Mouse (Mus musculus): ENCODE results near the gene Nav2. TPM values are rescaled to one million over a fixed set of nuclear protein-coding genes. Genes with fewer than 3 reads are reported as not detected.

Nav2 gene
- total RNA-seq, 2 experiments from 2014 or later = 103 to 107 TPM

- no peak for DNase-seq (ENCODE audit: low spot score in 2 of 2)
Measured at GRCm38 (mm10) chr7:49496766-49497425, 588.4 kb downstream of the Nav2 start.

- no peak for DNase-seq (ENCODE audit: low spot score in 2 of 2)
Measured at GRCm38 (mm10) chr7:49497426-49497892, 588.9 kb downstream of the Nav2 start.

GRCm38 (mm10) chr7:49499598-49499997, 591.1 kb downstream of the Nav2 start:
- no peak for DNase-seq (ENCODE audit: low spot score in 2 of 2)

GRCm38 (mm10) chr7:49500916-49501315, 592.4 kb downstream of the Nav2 start:
- DNase-seq (ENCODE audit: low spot score in 2 of 2) = no peak

- DNase-seq (ENCODE audit: low spot score in 2 of 2) = no peak
Measured at GRCm38 (mm10) chr7:49503419-49503818, 594.9 kb downstream of the Nav2 start.

GRCm38 (mm10) chr7:49503881-49504280, 595.4 kb downstream of the Nav2 start:
- DNase-seq (ENCODE audit: low spot score in 2 of 2) = no peak

- no peak for DNase-seq (ENCODE audit: low spot score in 2 of 2)
Measured at GRCm38 (mm10) chr7:49504297-49504696, 595.8 kb downstream of the Nav2 start.

GRCm38 (mm10) chr7:49505024-49505423, 596.5 kb downstream of the Nav2 start:
- DNase-seq (ENCODE audit: low spot score in 2 of 2) = no peak

GRCm38 (mm10) chr7:49506085-49506820, 597.7 kb downstream of the Nav2 start:
- DNase-seq (ENCODE audit: low spot score in 2 of 2) = no peak

GRCm38 (mm10) chr7:49507943-49508506, 599.5 kb downstream of the Nav2 start:
- no peak for DNase-seq (ENCODE audit: low spot score in 2 of 2)

GRCm38 (mm10) chr7:49511820-49512453, 603.4 kb downstream of the Nav2 start:
- DNase-seq (ENCODE audit: low spot score in 2 of 2) = no peak

- DNase-seq (ENCODE audit: low spot score in 2 of 2) = no peak
Measured at GRCm38 (mm10) chr7:49513763-49514437, 605.4 kb downstream of the Nav2 start.

- DNase-seq (ENCODE audit: low spot score in 2 of 2) = no peak
Measured at GRCm38 (mm10) chr7:49515012-49515411, 606.5 kb downstream of the Nav2 start.

GRCm38 (mm10) chr7:49520504-49520903, 612.0 kb downstream of the Nav2 start:
- no peak for DNase-seq (ENCODE audit: low spot score in 2 of 2)

GRCm38 (mm10) chr7:49521349-49521748, 612.8 kb downstream of the Nav2 start:
- DNase-seq (ENCODE audit: low spot score in 2 of 2) = no peak

- no peak for DNase-seq (ENCODE audit: low spot score in 2 of 2)
Measured at GRCm38 (mm10) chr7:49521976-49522375, 613.5 kb downstream of the Nav2 start.

- DNase-seq (ENCODE audit: low spot score in 2 of 2) = peak in 1 of 2 experiments; percentile 47
Measured at GRCm38 (mm10) chr7:49522411-49523114, 614.0 kb downstream of the Nav2 start.

- no peak for DNase-seq (ENCODE audit: low spot score in 2 of 2)
Measured at GRCm38 (mm10) chr7:49523115-49523445, 614.6 kb downstream of the Nav2 start.

GRCm38 (mm10) chr7:49523729-49524128, 615.2 kb downstream of the Nav2 start:
- DNase-seq (ENCODE audit: low spot score in 2 of 2) = peak in 1 of 2 experiments; percentile 55

- DNase-seq (ENCODE audit: low spot score in 2 of 2) = peak; percentile 36 to 58
Measured at GRCm38 (mm10) chr7:49525348-49526100, 617.0 kb downstream of the Nav2 start.
